Mouse (Mus musculus) myocyte (in vitro differentiated cells): ENCODE measurements around the gene Gatb.

Experiments used
- CEBPB ChIP-seq: IDR thresholded peaks from 2 replicates; pipeline ENCODE4 v1.6.1; 2011; ENCODE audit warnings: mild to moderate bottlenecking, moderate library complexity; ENCODE audit not compliant: poor library complexity, insufficient read depth, severe bottlenecking
- POLR2A ChIP-seq: IDR thresholded peaks from one replicate; pipeline ENCODE4 v1.6.1; 2011; ENCODE audit warnings: low read depth, mild to moderate bottlenecking, control low read depth, moderate library complexity; ENCODE audit not compliant: insufficient read length
- POLR2AphosphoS2 ChIP-seq: IDR thresholded peaks from one replicate; pipeline ENCODE4 v1.6.1; 2011; ENCODE audit warnings: low read depth, control low read depth; ENCODE audit not compliant: insufficient read length
- SRF ChIP-seq: IDR thresholded peaks from one replicate; pipeline ENCODE4 v1.6.1; 2011; ENCODE audit warnings: low read depth; ENCODE audit not compliant: control insufficient read depth, insufficient read length

- TF ChIP-seq POLR2A (no peak), SRF (no peak), CEBPB (no peak), POLR2AphosphoS2 (no peak)
These were observed 92.8 kb downstream of the Gatb start for GRCm38 (mm10) chr3:85666736-85667135.
